Mouse (Mus musculus): ENCODE measurements around the gene Cybrd1. TPM values are rescaled to one million over a fixed set of nuclear protein-coding genes. Genes with fewer than 3 reads are reported as not detected.

Gene Cybrd1
- polyA plus RNA-seq, 1 experiment from 2014 or later, result 1.6 TPM

GRCm38 (mm10) chr2:71096170-71096569 is 21.6 kb upstream of the Cybrd1 start:
- H3K9me3 ChIP-seq (ENCODE audit: control insufficient read depth, low read length), result no peaks in the 10 kb centered on the region
- WGBS, result 84% methylated on average over 7 of the region's 7 CpGs
- H3K27ac ChIP-seq (replicated peaks; ENCODE audit: low read depth, low read length), result no peak overlapping the region
- H3K4me3 ChIP-seq (replicated peaks; ENCODE audit: low read depth, low read length), result no peak overlapping the region
- H3K4me1 ChIP-seq (ENCODE audit: control insufficient read depth, insufficient read depth, low read length), result no peaks in the 10 kb centered on the region
- H3K9ac ChIP-seq (replicated peaks; ENCODE audit: low read length), result no peak overlapping the region
- no peak for DNase-seq
- H3K27me3 ChIP-seq (ENCODE audit: control insufficient read depth, insufficient read depth, low read length), result no peaks in the 10 kb centered on the region
- peaks cover 21% of the 10 kb centered on the region for H3K36me3 ChIP-seq (ENCODE audit: control insufficient read depth, insufficient read depth, low read length)
- no peak for ATAC-seq (ENCODE audit: low FRiP score, low TSS enrichment)
- no peak overlapping the region for H3K4me2 ChIP-seq (ENCODE audit: low read length)

GRCm38 (mm10) chr2:71102621-71103291 is 15.0 kb upstream of the Cybrd1 start:
- DNase-seq (no peak), ATAC-seq (ENCODE audit: low FRiP score, low TSS enrichment) (no peak)
- H3K36me3 ChIP-seq (ENCODE audit: control insufficient read depth, insufficient read depth, low read length), result peaks cover 4% of the 10 kb centered on the region; the same call in 1 of the 2 replicates
- no peak overlapping the region for H3K4me3 ChIP-seq (replicated peaks; ENCODE audit: low read depth, low read length)
- 89% methylated on average over 10 of the region's 10 CpGs for WGBS
- H3K9ac ChIP-seq (replicated peaks; ENCODE audit: low read length), result no peak overlapping the region
- no peaks in the 10 kb centered on the region for H3K27me3 ChIP-seq (ENCODE audit: control insufficient read depth, insufficient read depth, low read length)
- no peak overlapping the region for H3K4me2 ChIP-seq (ENCODE audit: low read length)
- no peak overlapping the region for H3K27ac ChIP-seq (replicated peaks; ENCODE audit: low read depth, low read length)
- H3K9me3 ChIP-seq (ENCODE audit: control insufficient read depth, low read length), result no peaks in the 10 kb centered on the region
- no peaks in the 10 kb centered on the region for H3K4me1 ChIP-seq (ENCODE audit: control insufficient read depth, insufficient read depth, low read length)

- no peak overlapping the region for H3K4me2 ChIP-seq (ENCODE audit: low read length)
- no peaks in the 10 kb centered on the region for H3K4me1 ChIP-seq (ENCODE audit: control insufficient read depth, insufficient read depth, low read length)
- no peak overlapping the region for H3K27ac ChIP-seq (replicated peaks; ENCODE audit: low read depth, low read length)
- no peak for DNase-seq
- no peaks in the 10 kb centered on the region for H3K9me3 ChIP-seq (ENCODE audit: control insufficient read depth, low read length)
- no peak overlapping the region for H3K4me3 ChIP-seq (replicated peaks; ENCODE audit: low read depth, low read length)
- no peak for ATAC-seq (ENCODE audit: low FRiP score, low TSS enrichment)
- WGBS, result 94% methylated on average over 4 of the region's 4 CpGs
- H3K9ac ChIP-seq (replicated peaks; ENCODE audit: low read length), result no peak overlapping the region
- H3K27me3 ChIP-seq (ENCODE audit: control insufficient read depth, insufficient read depth, low read length), result no peaks in the 10 kb centered on the region
- H3K36me3 ChIP-seq (ENCODE audit: control insufficient read depth, insufficient read depth, low read length), result peaks cover 4% of the 10 kb centered on the region; the same call in 1 of the 2 replicates
These were observed 14.4 kb upstream of the Cybrd1 start for GRCm38 (mm10) chr2:71103292-71103680.

- H3K4me3 ChIP-seq (replicated peaks; ENCODE audit: low read depth, low read length), result no peak overlapping the region
- ATAC-seq (ENCODE audit: low FRiP score, low TSS enrichment) (no peak), DNase-seq (no peak)
- H3K4me2 ChIP-seq (ENCODE audit: low read length), result no peak overlapping the region
- no peaks in the 10 kb centered on the region; the same call in 1 of the 2 replicates for H3K36me3 ChIP-seq (ENCODE audit: control insufficient read depth, insufficient read depth, low read length)
- H3K27ac ChIP-seq (replicated peaks; ENCODE audit: low read depth, low read length), result no peak overlapping the region
- H3K9ac ChIP-seq (replicated peaks; ENCODE audit: low read length), result no peak overlapping the region
- H3K27me3 ChIP-seq (ENCODE audit: control insufficient read depth, insufficient read depth, low read length), result no peaks in the 10 kb centered on the region
- WGBS, result 68% methylated on average over 3 of the region's 3 CpGs
- no peaks in the 10 kb centered on the region for H3K9me3 ChIP-seq (ENCODE audit: control insufficient read depth, low read length)
- no peaks in the 10 kb centered on the region for H3K4me1 ChIP-seq (ENCODE audit: control insufficient read depth, insufficient read depth, low read length)
These were observed 13.0 kb upstream of the Cybrd1 start for GRCm38 (mm10) chr2:71104696-71105095.

- H3K4me1 ChIP-seq (ENCODE audit: control insufficient read depth, insufficient read depth, low read length), result no peaks in the 10 kb centered on the region
- H3K4me2 ChIP-seq (ENCODE audit: low read length), result no peak overlapping the region
- no peaks in the 10 kb centered on the region for H3K9me3 ChIP-seq (ENCODE audit: control insufficient read depth, low read length)
- no peak overlapping the region for H3K27ac ChIP-seq (replicated peaks; ENCODE audit: low read depth, low read length)
- no peak overlapping the region for H3K4me3 ChIP-seq (replicated peaks; ENCODE audit: low read depth, low read length)
- H3K27me3 ChIP-seq (ENCODE audit: control insufficient read depth, insufficient read depth, low read length), result no peaks in the 10 kb centered on the region
- DNase-seq (no peak), ATAC-seq (ENCODE audit: low FRiP score, low TSS enrichment) (no peak)
- H3K36me3 ChIP-seq (ENCODE audit: control insufficient read depth, insufficient read depth, low read length), result no peaks in the 10 kb centered on the region; the same call in 1 of the 2 replicates
- no peak overlapping the region for H3K9ac ChIP-seq (replicated peaks; ENCODE audit: low read length)
- 85% methylated on average over 14 of the region's 14 CpGs for WGBS
These were observed 12.1 kb upstream of the Cybrd1 start for GRCm38 (mm10) chr2:71105469-71106215.

- ATAC-seq (ENCODE audit: low FRiP score, low TSS enrichment), result no peak
These were observed 10.5 kb upstream of the Cybrd1 start for GRCm38 (mm10) chr2:71107225-71107624.

GRCm38 (mm10) chr2:71108541-71108940 is 9.2 kb upstream of the Cybrd1 start:
- DNase-seq, result no peak
- no peak for ATAC-seq (ENCODE audit: low FRiP score, low TSS enrichment)
- no peak overlapping the region for H3K27ac ChIP-seq (replicated peaks; ENCODE audit: low read depth, low read length)

More at GRCm38 (mm10) chr2:71107225-71107624, 10.5 kb upstream of the Cybrd1 start:
- no peak overlapping the region for H3K27ac ChIP-seq (replicated peaks; ENCODE audit: low read depth, low read length)
- H3K27me3 ChIP-seq (ENCODE audit: control insufficient read depth, insufficient read depth, low read length), result no peaks in the 10 kb centered on the region
- H3K4me3 ChIP-seq (replicated peaks; ENCODE audit: low read depth, low read length), result no peak overlapping the region
- no peak overlapping the region for H3K9ac ChIP-seq (replicated peaks; ENCODE audit: low read length)
- no peaks in the 10 kb centered on the region for H3K4me1 ChIP-seq (ENCODE audit: control insufficient read depth, insufficient read depth, low read length)
- 87% methylated on average over 2 of the region's 2 CpGs for WGBS
- H3K36me3 ChIP-seq (ENCODE audit: control insufficient read depth, insufficient read depth, low read length), result no peaks in the 10 kb centered on the region
- H3K9me3 ChIP-seq (ENCODE audit: control insufficient read depth, low read length), result no peaks in the 10 kb centered on the region
- no peak overlapping the region for H3K4me2 ChIP-seq (ENCODE audit: low read length)
- DNase-seq, result no peak

GRCm38 (mm10) chr2:71113489-71114171 is 4.1 kb upstream of the Cybrd1 start:
- peaks cover 9% of the 10 kb centered on the region for H3K4me1 ChIP-seq (ENCODE audit: control insufficient read depth, insufficient read depth, low read length)
- DNase-seq (no peak), ATAC-seq (ENCODE audit: low FRiP score, low TSS enrichment) (no peak)
- H3K9me3 ChIP-seq (ENCODE audit: control insufficient read depth, low read length), result 0 out of 2 replicates have a peak, but pooled peaks cover 3% of the 10 kb centered on the region
- H3K4me3 ChIP-seq (replicated peaks; ENCODE audit: low read depth, low read length), result no peak overlapping the region
- H3K4me2 ChIP-seq (ENCODE audit: low read length), result no peak overlapping the region
- H3K36me3 ChIP-seq (ENCODE audit: control insufficient read depth, insufficient read depth, low read length), result no peaks in the 10 kb centered on the region
- no peak overlapping the region for H3K9ac ChIP-seq (replicated peaks; ENCODE audit: low read length)
- H3K27ac ChIP-seq (replicated peaks; ENCODE audit: low read depth, low read length), result no peak overlapping the region
- H3K27me3 ChIP-seq (ENCODE audit: control insufficient read depth, insufficient read depth, low read length), result peaks cover 17% of the 10 kb centered on the region
- 76% methylated on average over 6 of the region's 6 CpGs for WGBS

More at GRCm38 (mm10) chr2:71108541-71108940, 9.2 kb upstream of the Cybrd1 start:
- no peaks in the 10 kb centered on the region for H3K27me3 ChIP-seq (ENCODE audit: control insufficient read depth, insufficient read depth, low read length)
- 86% methylated on average over 3 of the region's 3 CpGs for WGBS
- no peak overlapping the region for H3K4me3 ChIP-seq (replicated peaks; ENCODE audit: low read depth, low read length)
- H3K9ac ChIP-seq (replicated peaks; ENCODE audit: low read length), result no peak overlapping the region
- no peak overlapping the region for H3K4me2 ChIP-seq (ENCODE audit: low read length)
- no peaks in the 10 kb centered on the region for H3K36me3 ChIP-seq (ENCODE audit: control insufficient read depth, insufficient read depth, low read length)
- H3K9me3 ChIP-seq (ENCODE audit: control insufficient read depth, low read length), result no peaks in the 10 kb centered on the region
- H3K4me1 ChIP-seq (ENCODE audit: control insufficient read depth, insufficient read depth, low read length), result no peaks in the 10 kb centered on the region
